Mouse (Mus musculus): Measurements from ENCODE around the gene Slc34a2. TPM values are rescaled to one million over a fixed set of nuclear protein-coding genes. Genes with fewer than 3 reads are reported as not detected.
A peak's percentile ranks its signal among the peaks of the same experiment; 100 is the strongest.

Slc34a2 gene
- polyA plus RNA-seq (2014; fragmentation: Nextera tagmentation; extraction: Ambion mirVana): not detected in 2 replicates

DNA sequence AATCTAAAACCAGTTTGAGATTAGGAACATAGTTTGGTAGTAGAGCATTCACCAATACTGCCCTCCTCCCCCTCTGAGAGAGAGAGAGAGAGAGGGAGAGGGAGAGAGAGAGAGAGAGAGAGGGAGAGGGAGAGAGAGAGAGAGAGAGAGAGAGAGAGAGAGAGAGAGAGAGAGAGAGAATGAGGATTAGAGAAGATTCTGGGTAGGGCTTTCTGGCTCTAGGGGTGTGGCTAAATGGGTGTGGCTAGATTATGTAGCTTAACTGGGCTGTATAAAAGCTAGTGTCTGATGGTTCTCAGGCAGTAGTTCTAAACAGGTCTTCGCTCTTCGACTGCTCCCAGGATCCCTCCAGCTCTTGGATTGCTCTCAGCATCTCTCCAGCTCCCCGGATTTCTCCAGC, at the start of gene Slc34a2:
TSS of gene Slc34a2 (plus strand) at position 301 of the 400 bp plus-strand sequence.
- WGBS: 91% methylated on average over 3 of the region's 3 CpGs

DNA sequence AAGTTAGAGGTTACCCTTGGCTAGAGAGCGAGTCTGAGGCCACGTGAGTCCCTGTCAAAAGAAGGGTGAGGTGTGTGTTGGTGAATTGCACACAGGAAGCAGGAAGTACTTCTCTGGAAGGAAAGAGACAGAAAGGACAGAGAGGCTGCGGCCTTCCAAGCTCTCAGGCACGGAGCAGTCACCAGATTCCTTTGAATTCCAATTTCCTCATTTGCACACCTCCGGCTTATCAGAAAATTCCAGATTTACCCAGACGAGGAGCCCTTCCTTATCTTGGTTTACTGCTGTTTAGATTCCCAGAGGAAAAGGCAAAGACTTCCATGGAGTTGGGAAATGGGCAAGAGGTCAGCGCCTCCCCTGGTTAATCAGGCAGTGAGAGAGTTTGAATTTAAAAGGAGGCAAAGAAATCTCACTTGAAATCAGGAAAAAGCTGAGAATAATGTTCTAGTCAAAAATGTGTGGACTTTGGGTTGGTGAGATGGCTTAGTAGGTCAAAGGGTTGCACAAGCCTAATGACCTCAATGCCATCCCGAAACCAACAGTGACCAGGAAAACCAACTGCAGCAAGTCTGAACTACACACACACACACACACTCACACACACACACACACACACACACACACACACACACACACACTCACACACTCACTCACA, 47.1 kb upstream of the Slc34a2 start:
- Histone ChIP-seq H3K9ac (replicated peaks; ENCODE audit: low read depth, low read length) (no peak overlapping the region), H3K9me3 (ENCODE audit: control insufficient read depth, low read length) (no peaks in the 10 kb centered on the region), H3K4me1 (ENCODE audit: control insufficient read depth, insufficient read depth, low read length) (no peaks in the 10 kb centered on the region), H3K27me3 (ENCODE audit: control insufficient read depth, insufficient read depth, low read length) (no peaks in the 10 kb centered on the region), H3K4me3 (ENCODE audit: low read depth, low read length) (no peak overlapping the region), H3K36me3 (ENCODE audit: control insufficient read depth, insufficient read depth, low read length) (no peaks in the 10 kb centered on the region), H3K27ac (ENCODE audit: low read depth, low read length) (no peak overlapping the region), H3K4me2 (ENCODE audit: low read depth, low read length) (no peak overlapping the region)
- 87% methylated on average over 8 of the region's 8 CpGs for WGBS
- ATAC-seq (ENCODE audit: low read depth): no peak

More for the DNA sequence above, at the start of gene Slc34a2:
- Histone ChIP-seq H3K36me3 (ENCODE audit: control insufficient read depth, insufficient read depth, low read length) (no peaks in the 10 kb centered on the region), H3K9me3 (ENCODE audit: control insufficient read depth, low read length) (no peaks in the 10 kb centered on the region), H3K9ac (replicated peaks; ENCODE audit: low read depth, low read length) (no peak within 1 kb of the TSS), H3K27ac (ENCODE audit: low read depth, low read length) (no peak within 1 kb of the TSS), H3K4me3 (ENCODE audit: low read depth, low read length) (no peak within 1 kb of the TSS), H3K4me2 (ENCODE audit: low read depth, low read length) (no peak within 1 kb of the TSS), H3K27me3 (ENCODE audit: control insufficient read depth, insufficient read depth, low read length) (no peaks in the 10 kb centered on the region), H3K4me1 (ENCODE audit: control insufficient read depth, insufficient read depth, low read length) (no peaks in the 10 kb centered on the region)
- ATAC-seq (ENCODE audit: low read depth): no peak

GRCm38 (mm10) chr5:52992210-52992897, 45.5 kb upstream of the Slc34a2 start:
- ATAC-seq (ENCODE audit: low read depth): no peak
- Histone ChIP-seq H3K9me3 (ENCODE audit: control insufficient read depth, low read length) (no peaks in the 10 kb centered on the region), H3K9ac (replicated peaks; ENCODE audit: low read depth, low read length) (no peak overlapping the region), H3K4me2 (ENCODE audit: low read depth, low read length) (no peak overlapping the region), H3K4me1 (ENCODE audit: control insufficient read depth, insufficient read depth, low read length) (no peaks in the 10 kb centered on the region), H3K36me3 (ENCODE audit: control insufficient read depth, insufficient read depth, low read length) (no peaks in the 10 kb centered on the region), H3K4me3 (ENCODE audit: low read depth, low read length) (no peak overlapping the region), H3K27ac (ENCODE audit: low read depth, low read length) (no peak overlapping the region), H3K27me3 (ENCODE audit: control insufficient read depth, insufficient read depth, low read length) (no peaks in the 10 kb centered on the region)
- WGBS: 89% methylated on average over 11 of the region's 11 CpGs

- Histone ChIP-seq H3K9ac (replicated peaks; ENCODE audit: low read depth, low read length) (no peak overlapping the region), H3K36me3 (ENCODE audit: control insufficient read depth, insufficient read depth, low read length) (no peaks in the 10 kb centered on the region), H3K27me3 (ENCODE audit: control insufficient read depth, insufficient read depth, low read length) (no peaks in the 10 kb centered on the region), H3K4me3 (ENCODE audit: low read depth, low read length) (no peak overlapping the region), H3K4me2 (ENCODE audit: low read depth, low read length) (no peak overlapping the region), H3K27ac (ENCODE audit: low read depth, low read length) (no peak overlapping the region), H3K4me1 (ENCODE audit: control insufficient read depth, insufficient read depth, low read length) (no peaks in the 10 kb centered on the region), H3K9me3 (ENCODE audit: control insufficient read depth, low read length) (no peaks in the 10 kb centered on the region)
- no peak for ATAC-seq (ENCODE audit: low read depth)
- WGBS: 88% methylated on average over 12 of the region's 12 CpGs
These were observed 44.2 kb upstream of the Slc34a2 start for GRCm38 (mm10) chr5:52993490-52994282.

DNA sequence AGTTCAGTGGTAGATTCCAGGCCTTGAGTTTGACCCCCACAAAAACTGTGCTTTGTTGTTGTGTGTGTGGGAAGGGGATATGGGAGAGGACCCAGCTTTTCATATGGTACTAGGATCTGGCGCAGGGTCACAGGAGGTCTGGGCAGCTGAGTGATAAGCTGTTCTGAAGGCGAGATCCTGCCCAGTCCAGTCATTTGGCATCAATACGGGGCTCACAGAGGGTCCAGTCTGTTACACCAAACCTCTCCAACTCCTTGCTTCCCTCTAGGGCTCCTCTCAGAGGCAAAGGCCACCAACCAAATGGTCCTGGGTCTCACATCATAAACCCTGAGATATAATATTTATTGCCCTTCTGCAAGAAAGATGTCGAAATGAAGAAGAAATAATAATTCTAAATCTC, 42.4 kb upstream of the Slc34a2 start:
- no peak for ATAC-seq (ENCODE audit: low read depth)
- Histone ChIP-seq H3K4me3 (ENCODE audit: low read depth, low read length) (no peak overlapping the region), H3K9me3 (ENCODE audit: control insufficient read depth, low read length) (no peaks in the 10 kb centered on the region), H3K27me3 (ENCODE audit: control insufficient read depth, insufficient read depth, low read length) (no peaks in the 10 kb centered on the region), H3K9ac (replicated peaks; ENCODE audit: low read depth, low read length) (no peak overlapping the region), H3K36me3 (ENCODE audit: control insufficient read depth, insufficient read depth, low read length) (no peaks in the 10 kb centered on the region), H3K4me2 (ENCODE audit: low read depth, low read length) (no peak overlapping the region), H3K4me1 (ENCODE audit: control insufficient read depth, insufficient read depth, low read length) (no peaks in the 10 kb centered on the region), H3K27ac (ENCODE audit: low read depth, low read length) (no peak overlapping the region)
- 92% methylated on average over 4 of the region's 4 CpGs for WGBS

- H3K4me3 ChIP-seq (ENCODE audit: low read depth, low read length): no peak overlapping the region
- no peak overlapping the region for H3K4me2 ChIP-seq (ENCODE audit: low read depth, low read length)
- H3K9me3 ChIP-seq (ENCODE audit: control insufficient read depth, low read length): no peaks in the 10 kb centered on the region
- H3K27ac ChIP-seq (ENCODE audit: low read depth, low read length): no peak overlapping the region
- no peaks in the 10 kb centered on the region for H3K4me1 ChIP-seq (ENCODE audit: control insufficient read depth, insufficient read depth, low read length)
- no peaks in the 10 kb centered on the region for H3K27me3 ChIP-seq (ENCODE audit: control insufficient read depth, insufficient read depth, low read length)
- 29% methylated on average over 3 of the region's 3 CpGs for WGBS
- no peaks in the 10 kb centered on the region for H3K36me3 ChIP-seq (ENCODE audit: control insufficient read depth, insufficient read depth, low read length)
- ATAC-seq (ENCODE audit: low read depth): no peak
- no peak overlapping the region for H3K9ac ChIP-seq (replicated peaks; ENCODE audit: low read depth, low read length)
These were observed 41.7 kb upstream of the Slc34a2 start for GRCm38 (mm10) chr5:52996145-52996544.

DNA sequence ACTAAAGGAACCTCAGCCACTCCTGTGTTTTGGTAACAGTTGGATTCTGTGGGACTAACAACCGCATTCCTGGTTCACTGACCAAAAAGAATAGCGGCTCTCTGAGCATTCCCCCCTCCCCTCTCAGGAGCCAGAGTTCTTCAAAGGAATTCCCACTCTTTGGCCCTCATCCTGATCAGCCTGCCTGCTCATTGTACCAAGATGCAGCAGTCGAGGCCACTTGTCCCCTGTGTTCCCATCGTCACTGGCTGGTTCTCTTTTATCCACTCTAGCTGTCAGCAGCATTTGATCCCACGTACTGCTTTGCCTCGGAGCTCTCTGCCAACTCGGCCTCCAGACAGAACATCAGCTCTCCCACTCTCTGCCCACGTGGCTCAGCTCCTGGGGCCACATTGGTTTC, 41.3 kb upstream of the Slc34a2 start:
- Histone ChIP-seq H3K4me2 (ENCODE audit: low read depth, low read length) (no peak overlapping the region), H3K27ac (ENCODE audit: low read depth, low read length) (no peak overlapping the region), H3K9me3 (ENCODE audit: control insufficient read depth, low read length) (no peaks in the 10 kb centered on the region), H3K27me3 (ENCODE audit: control insufficient read depth, insufficient read depth, low read length) (no peaks in the 10 kb centered on the region), H3K4me1 (ENCODE audit: control insufficient read depth, insufficient read depth, low read length) (no peaks in the 10 kb centered on the region), H3K9ac (replicated peaks; ENCODE audit: low read depth, low read length) (no peak overlapping the region), H3K36me3 (ENCODE audit: control insufficient read depth, insufficient read depth, low read length) (no peaks in the 10 kb centered on the region), H3K4me3 (ENCODE audit: low read depth, low read length) (no peak overlapping the region)
- ATAC-seq (ENCODE audit: low read depth): peak; percentile 49; the same call in 1 of the 2 replicates
- WGBS: 29% methylated on average over 8 of the region's 8 CpGs

DNA sequence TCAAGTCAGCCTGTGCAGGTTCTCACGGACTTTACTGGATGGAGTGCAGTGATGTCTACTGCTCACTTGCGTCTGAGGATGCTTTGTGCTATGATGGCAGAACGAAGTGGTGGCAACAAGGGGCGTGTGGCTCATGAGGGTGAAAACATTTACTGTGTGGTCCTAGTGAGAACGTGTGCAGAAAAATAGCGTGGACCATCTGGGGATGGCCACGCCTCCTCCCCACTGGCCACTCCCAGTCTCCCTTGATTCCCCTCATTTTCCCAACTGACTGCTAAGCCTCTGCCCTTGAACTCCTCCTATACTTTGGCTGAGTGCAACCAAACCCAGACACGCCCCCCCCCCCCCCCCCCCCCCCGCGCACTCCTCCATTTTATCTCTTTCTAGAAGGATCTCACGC, 40.8 kb upstream of the Slc34a2 start:
- WGBS: 85% methylated on average over 8 of the region's 11 CpGs
- ATAC-seq (ENCODE audit: low read depth): no peak
- Histone ChIP-seq H3K9me3 (ENCODE audit: control insufficient read depth, low read length) (no peaks in the 10 kb centered on the region), H3K4me1 (ENCODE audit: control insufficient read depth, insufficient read depth, low read length) (no peaks in the 10 kb centered on the region), H3K4me2 (ENCODE audit: low read depth, low read length) (no peak overlapping the region), H3K27me3 (ENCODE audit: control insufficient read depth, insufficient read depth, low read length) (no peaks in the 10 kb centered on the region), H3K9ac (replicated peaks; ENCODE audit: low read depth, low read length) (no peak overlapping the region), H3K36me3 (ENCODE audit: control insufficient read depth, insufficient read depth, low read length) (no peaks in the 10 kb centered on the region), H3K4me3 (ENCODE audit: low read depth, low read length) (no peak overlapping the region), H3K27ac (ENCODE audit: low read depth, low read length) (no peak overlapping the region)

All from neural tube, embryonic 14.5 days (tissue).